Mouse (Mus musculus): ENCODE data around the gene Pkp4.
"Not testable (repeated sequence)": the region's sequence is repeated elsewhere in the genome, so short reads cannot be mapped to it uniquely, and the experiment has no call there.

The Pkp4 gene

GRCm38 (mm10) chr2:59383852-59384776 is 223.5 kb downstream of the Pkp4 start:
- DNase-seq (ENCODE audit: low spot score) = no peak

DNA sequence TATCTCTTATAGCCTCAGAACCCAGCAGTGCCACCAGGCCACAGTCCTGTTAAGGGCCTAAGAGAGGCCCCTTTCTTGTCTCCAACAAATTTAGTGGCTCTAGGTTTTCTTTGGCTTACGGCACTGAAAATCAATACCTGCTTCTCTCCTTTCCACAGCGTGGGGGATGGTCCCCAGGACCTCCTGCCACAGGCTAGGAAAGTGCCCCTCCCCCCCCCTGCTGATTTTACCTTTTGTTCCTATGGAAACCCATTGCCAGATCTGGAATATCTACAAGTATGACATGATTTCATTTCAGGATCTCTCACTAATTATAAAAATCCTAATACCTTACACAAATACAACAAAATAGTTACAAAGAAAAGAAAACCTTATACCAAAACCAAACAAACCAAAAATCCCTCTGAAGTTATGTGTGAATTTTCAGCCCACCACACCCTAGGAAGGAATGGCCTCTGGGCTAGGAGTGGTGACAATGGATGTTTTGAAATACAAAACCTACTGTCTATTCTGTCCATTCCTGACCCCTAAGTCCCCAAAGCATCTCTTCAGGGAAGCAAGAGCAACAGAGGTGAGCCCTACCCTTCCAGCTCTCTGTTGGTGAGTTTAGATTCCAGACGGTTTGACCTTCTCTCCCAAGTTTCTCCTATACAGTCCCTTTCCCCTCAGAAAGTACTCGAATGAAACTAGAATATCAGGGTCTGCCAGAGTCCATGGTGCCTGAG is 224.7 kb downstream of the Pkp4 start:
- no peak for DNase-seq (ENCODE audit: low spot score)

DNA sequence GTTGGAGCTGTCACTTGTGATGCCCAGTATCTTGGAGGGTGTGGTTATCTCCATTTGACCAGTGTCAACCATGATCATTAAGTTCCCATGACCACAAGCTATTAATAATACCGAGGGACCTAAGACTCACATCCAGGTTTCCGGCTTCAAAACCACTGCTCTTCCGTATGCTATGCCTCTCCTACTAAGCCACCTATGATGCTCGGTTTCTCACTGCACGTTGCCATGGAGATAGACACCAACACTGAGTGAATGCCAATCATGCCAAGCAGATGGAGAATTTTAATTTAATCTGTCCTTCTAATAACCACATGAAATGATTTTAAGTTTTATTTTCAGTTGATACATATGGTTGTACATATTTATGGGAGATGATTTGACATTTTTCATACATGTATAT is 229.3 kb downstream of the Pkp4 start:
- DNase-seq (ENCODE audit: low spot score) = no peak

DNA sequence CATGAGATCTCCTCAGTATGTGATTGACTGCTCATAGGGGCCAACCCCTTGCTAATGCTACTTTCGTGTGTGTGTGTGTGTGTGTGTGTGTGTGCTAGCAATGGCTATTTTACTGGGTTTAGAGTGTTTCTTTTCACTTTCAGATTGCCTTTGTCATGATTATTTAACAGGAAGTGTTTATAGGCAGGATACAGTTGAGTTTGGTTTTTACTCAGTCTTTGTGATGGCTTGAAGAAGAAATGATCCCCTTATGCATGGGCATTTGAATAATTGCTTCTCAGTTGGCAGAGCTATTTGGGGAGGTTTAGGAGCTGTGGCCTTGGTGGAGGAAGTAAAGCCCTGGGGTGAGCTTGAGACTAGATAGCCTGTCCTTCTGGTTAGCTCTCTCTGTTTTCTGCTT is 232.5 kb downstream of the Pkp4 start:
- DNase-seq (ENCODE audit: low spot score) = no peak

DNA sequence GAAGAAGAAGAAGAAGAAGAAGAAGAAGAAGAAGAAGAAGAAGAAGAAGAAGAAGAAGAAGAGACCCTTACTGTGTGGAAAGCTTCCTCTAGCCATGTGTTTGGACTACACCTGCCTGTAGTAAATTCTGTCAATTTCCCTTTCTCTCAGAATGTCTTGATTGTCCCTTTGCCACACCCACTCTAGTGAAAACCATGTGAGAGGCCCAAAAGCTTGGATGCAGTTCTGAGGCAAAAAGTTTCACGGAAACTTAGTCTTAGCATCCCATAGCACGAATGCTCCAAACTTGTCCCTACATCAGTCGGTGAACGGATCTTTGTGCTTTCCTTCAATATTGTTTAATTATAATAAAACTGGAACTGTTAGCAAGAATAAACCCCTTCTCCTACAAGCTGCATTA is 234.0 kb downstream of the Pkp4 start:
- no peak for DNase-seq (ENCODE audit: low spot score)

GRCm38 (mm10) chr2:59395160-59395650 is 234.6 kb downstream of the Pkp4 start:
- DNase-seq (ENCODE audit: low spot score) = not testable (repeated sequence)

GRCm38 (mm10) chr2:59396555-59396954 is 235.9 kb downstream of the Pkp4 start:
- DNase-seq (ENCODE audit: low spot score) = no peak

DNA sequence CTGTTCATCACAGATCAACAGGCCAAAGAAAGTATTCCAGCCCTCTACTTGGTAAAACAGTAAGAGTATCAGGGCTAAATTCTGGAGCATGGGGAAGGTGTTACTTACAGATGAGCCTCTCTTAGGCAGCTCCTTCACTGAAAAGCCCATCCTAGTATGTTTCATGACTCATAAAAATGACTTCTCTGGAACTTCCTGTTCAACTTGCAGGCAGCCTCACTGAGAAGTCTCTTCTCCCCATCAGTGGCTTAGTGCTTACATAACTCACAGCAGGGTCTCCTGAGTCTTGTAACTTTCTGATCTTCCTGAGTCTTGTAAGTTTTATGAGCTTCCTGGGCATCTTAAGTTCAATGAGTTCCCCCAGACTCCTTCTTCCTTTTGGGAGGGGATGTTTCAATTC is 236.9 kb downstream of the Pkp4 start:
- no peak for DNase-seq (ENCODE audit: low spot score)

GRCm38 (mm10) chr2:59400901-59401378 is 240.3 kb downstream of the Pkp4 start:
- no peak for DNase-seq (ENCODE audit: low spot score)

GRCm38 (mm10) chr2:59401841-59402461 is 241.3 kb downstream of the Pkp4 start:
- no peak for DNase-seq (ENCODE audit: low spot score)

GRCm38 (mm10) chr2:59404022-59404421 is 243.4 kb downstream of the Pkp4 start:
- no peak for DNase-seq (ENCODE audit: low spot score)
